Comparison of ENCODE assay signal across 15 mouse cellular contexts in genomic region chr8:122155082-122155643, GRCm38 (mm10).
DNase-seq lines count a peak whose midpoint lies in the region; ATAC-seq and TF ChIP-seq lines count a peak whose summit lies in the region.
"Had no signal": no experiment of that assay in that cellular context is flagged by ENCODE, and none has a peak within 500 bp of the region (broad histone marks: within the 10 kb centered on the region; RNA-seq: fewer than 3 reads in every experiment).

No protein-coding gene starts in this region.

- TF ChIP-seq CTCF in hindbrain, postnatal 0 days (IDR thresholded peaks at IDR 0.05; ENCODE audit: low read depth): no peak
- no peak for TF ChIP-seq CTCF in forebrain, postnatal 0 days (IDR thresholded peaks at IDR 0.05; ENCODE audit: low read depth)
- TF ChIP-seq CTCF in intestine, postnatal 0 days (IDR thresholded peaks at IDR 0.05; ENCODE audit: low read depth): no peak

- no peaks in the 10 kb centered on the region for H3K27me3 ChIP-seq in hindbrain, postnatal 0 days (ENCODE audit: insufficient read depth, low read length)
- no peaks in the 10 kb centered on the region for H3K27me3 ChIP-seq in hindbrain, embryonic 14.5 days (ENCODE audit: control insufficient read depth, insufficient read depth, low read length)
- no peaks in the 10 kb centered on the region for H3K27me3 ChIP-seq in embryonic facial prominence, embryonic 14.5 days (replicated peaks; ENCODE audit: control insufficient read depth, insufficient read depth, low read length)
- no peaks in the 10 kb centered on the region for H3K27me3 ChIP-seq in forebrain, postnatal 0 days (ENCODE audit: insufficient read depth, low read length)
- no peaks in the 10 kb centered on the region for H3K27me3 ChIP-seq in intestine, postnatal 0 days (replicated peaks; ENCODE audit: control insufficient read depth, insufficient read depth, low read length)
- H3K27me3 ChIP-seq: hindbrain, embryonic 15.5 days; limb, embryonic 13.5 days; lung, embryonic 15.5 days; neural tube, embryonic 12.5 days had no signal

- H3K9ac ChIP-seq in hindbrain, postnatal 0 days (replicated peaks; ENCODE audit: low read length): no peak overlapping the region
- H3K9ac ChIP-seq in hindbrain, embryonic 14.5 days: no peak overlapping the region
- 0 out of 2 replicates have a peak overlapping the region, but pooled peaks have one; percentile 14 for H3K9ac ChIP-seq in embryonic facial prominence, embryonic 14.5 days (ENCODE audit: low read depth, low read length)
- no peak overlapping the region for H3K9ac ChIP-seq in forebrain, postnatal 0 days
- H3K9ac ChIP-seq in intestine, postnatal 0 days (ENCODE audit: low read depth, low read length): no peak overlapping the region
- H3K9ac ChIP-seq: hindbrain, embryonic 15.5 days; limb, embryonic 13.5 days; lung, embryonic 15.5 days; neural tube, embryonic 12.5 days had no signal

- no peak overlapping the region for H3K27ac ChIP-seq in hindbrain, postnatal 0 days
- H3K27ac ChIP-seq in hindbrain, embryonic 14.5 days: no peak overlapping the region
- no peak overlapping the region for H3K27ac ChIP-seq in embryonic facial prominence, embryonic 14.5 days (replicated peaks; ENCODE audit: low read depth, low read length)
- no peak overlapping the region for H3K27ac ChIP-seq in forebrain, postnatal 0 days (ENCODE audit: low read depth, low read length)
- no peak overlapping the region for H3K27ac ChIP-seq in intestine, postnatal 0 days (ENCODE audit: low read depth, low read length)
- H3K27ac ChIP-seq: hindbrain, embryonic 15.5 days; limb, embryonic 13.5 days; lung, embryonic 15.5 days had no signal

- H3K4me2 ChIP-seq in hindbrain, postnatal 0 days (ENCODE audit: low read depth, low read length): no peak overlapping the region
- H3K4me2 ChIP-seq in hindbrain, embryonic 14.5 days (replicated peaks): no peak overlapping the region
- H3K4me2 ChIP-seq in embryonic facial prominence, embryonic 14.5 days (ENCODE audit: low read depth, low read length): no peak overlapping the region
- no peak overlapping the region for H3K4me2 ChIP-seq in forebrain, postnatal 0 days (ENCODE audit: low read depth)
- H3K4me2 ChIP-seq in intestine, postnatal 0 days (replicated peaks; ENCODE audit: low read depth): no peak overlapping the region
- H3K4me2 ChIP-seq: hindbrain, embryonic 15.5 days; limb, embryonic 13.5 days; lung, embryonic 15.5 days; neural tube, embryonic 12.5 days had no signal

- H3K4me1 ChIP-seq in hindbrain, postnatal 0 days (ENCODE audit: insufficient read depth, low read length): no peaks in the 10 kb centered on the region
- H3K4me1 ChIP-seq in hindbrain, embryonic 14.5 days (replicated peaks; ENCODE audit: control insufficient read depth, insufficient read depth, low read length): 0 out of 2 replicates have a peak, but pooled peaks cover 3% of the 10 kb centered on the region
- H3K4me1 ChIP-seq in embryonic facial prominence, embryonic 14.5 days (ENCODE audit: control insufficient read depth, insufficient read depth, low read length): peaks cover 10% of the 10 kb centered on the region; the same call in 1 of the 2 replicates
- H3K4me1 ChIP-seq in forebrain, postnatal 0 days (ENCODE audit: insufficient read depth): no peaks in the 10 kb centered on the region
- H3K4me1 ChIP-seq in intestine, postnatal 0 days (replicated peaks; ENCODE audit: control insufficient read depth, insufficient read depth, low read length): no peaks in the 10 kb centered on the region
- H3K4me1 ChIP-seq: hindbrain, embryonic 15.5 days; lung, embryonic 15.5 days had no signal

- WGBS in hindbrain, postnatal 0 days: 25% methylated on average over 10 of the region's 10 CpGs
- 10% methylated on average over 10 of the region's 10 CpGs for WGBS in hindbrain, embryonic 14.5 days
- WGBS in embryonic facial prominence, embryonic 14.5 days: 35% methylated on average over 10 of the region's 10 CpGs
- 51% methylated on average over 10 of the region's 10 CpGs for WGBS in forebrain, postnatal 0 days
- WGBS in intestine, postnatal 0 days: 45% methylated on average over 10 of the region's 10 CpGs

- no peaks in the 10 kb centered on the region for H3K36me3 ChIP-seq in hindbrain, postnatal 0 days (ENCODE audit: insufficient read depth, low read length)
- no peaks in the 10 kb centered on the region for H3K36me3 ChIP-seq in hindbrain, embryonic 14.5 days (replicated peaks; ENCODE audit: control insufficient read depth, insufficient read depth)
- no peaks in the 10 kb centered on the region for H3K36me3 ChIP-seq in embryonic facial prominence, embryonic 14.5 days (ENCODE audit: control insufficient read depth, insufficient read depth, low read length)
- no peaks in the 10 kb centered on the region for H3K36me3 ChIP-seq in forebrain, postnatal 0 days (ENCODE audit: insufficient read depth)
- no peaks in the 10 kb centered on the region for H3K36me3 ChIP-seq in intestine, postnatal 0 days (ENCODE audit: control insufficient read depth, insufficient read depth)
- H3K36me3 ChIP-seq: hindbrain, embryonic 15.5 days; limb, embryonic 13.5 days; lung, embryonic 15.5 days; neural tube, embryonic 12.5 days had no signal

- DNase-seq in hindbrain, postnatal 0 days (ENCODE audit: low spot score): peak; percentile 2
- DNase-seq in hindbrain, embryonic 14.5 days (ENCODE audit: low spot score): no peak
- peak; percentile 64 for DNase-seq in 3T3-L1 (ENCODE audit: low read depth, low spot score)
- peak; percentile 48 for DNase-seq in Muller cell, postnatal 12 days (ENCODE audit: inconsistent ontology term)
- no peak for DNase-seq in embryonic facial prominence, embryonic 14.5 days (ENCODE audit: low spot score)
- no peak for DNase-seq in forebrain, postnatal 0 days
- DNase-seq: cerebellum, adult 2 months; midbrain, embryonic 14.5 days had no signal

- H3K9me3 ChIP-seq in hindbrain, postnatal 0 days (ENCODE audit: low read length): no peaks in the 10 kb centered on the region
- H3K9me3 ChIP-seq in hindbrain, embryonic 14.5 days (ENCODE audit: control insufficient read depth, low read length): no peaks in the 10 kb centered on the region
- no peaks in the 10 kb centered on the region for H3K9me3 ChIP-seq in embryonic facial prominence, embryonic 14.5 days (ENCODE audit: control insufficient read depth, low read length)
- H3K9me3 ChIP-seq in forebrain, postnatal 0 days (ENCODE audit: low read length): no peaks in the 10 kb centered on the region
- no peaks in the 10 kb centered on the region for H3K9me3 ChIP-seq in intestine, postnatal 0 days (ENCODE audit: control insufficient read depth)
- H3K9me3 ChIP-seq: hindbrain, embryonic 15.5 days; limb, embryonic 13.5 days; lung, embryonic 15.5 days; neural tube, embryonic 12.5 days had no signal

- no peak overlapping the region for H3K4me3 ChIP-seq in hindbrain, postnatal 0 days (ENCODE audit: low read length)
- no peak overlapping the region for H3K4me3 ChIP-seq in hindbrain, embryonic 14.5 days (replicated peaks; ENCODE audit: low read length)
- no peak overlapping the region for H3K4me3 ChIP-seq in embryonic facial prominence, embryonic 14.5 days (ENCODE audit: low read depth, low read length)
- no peak overlapping the region for H3K4me3 ChIP-seq in forebrain, postnatal 0 days (ENCODE audit: low read depth, low read length)
- H3K4me3 ChIP-seq in intestine, postnatal 0 days (ENCODE audit: low read depth, low read length): no peak overlapping the region
- H3K4me3 ChIP-seq: hindbrain, embryonic 15.5 days; limb, embryonic 13.5 days; lung, embryonic 15.5 days; neural tube, embryonic 12.5 days had no signal

- ATAC-seq in hindbrain, postnatal 0 days: no peak
- ATAC-seq in hindbrain, embryonic 14.5 days (ENCODE audit: low FRiP score): no peak
- no peak for ATAC-seq in embryonic facial prominence, embryonic 14.5 days (ENCODE audit: low read depth)
- ATAC-seq in megakaryocyte progenitor cell, adult 5-6 weeks (replicated peaks; ENCODE audit: poor library complexity): no peak
- no peak for ATAC-seq in forebrain, postnatal 0 days
- ATAC-seq in intestine, postnatal 0 days: no peak
- ATAC-seq: forebrain, embryonic 16.5 days had no signal

Comparison
In these comparisons a context has a peak if more than half of its experiments do, and no peak if none do; other contexts are left out.
1. DNase-seq: peak in hindbrain, postnatal 0 days (single experiment), 3T3-L1 (single experiment) and Muller cell, postnatal 12 days (single experiment); none in hindbrain, embryonic 14.5 days (single experiment), embryonic facial prominence, embryonic 14.5 days (single experiment) and forebrain, postnatal 0 days (single experiment).